Mouse (Mus musculus) liver, adult 2 months (tissue): ENCODE results near the gene 1700037H04Rik. TPM values are rescaled to one million over a fixed set of nuclear protein-coding genes. Genes with fewer than 3 reads are reported as not detected.

Experiments used
- DNase-seq: peaks from one replicate; pipeline ENCODE4 v3.0.0-alpha.2; 2011; ENCODE audit warnings: low read depth, low spot score; ENCODE audit errors: extremely low read depth
- H3K27ac ChIP-seq: fragments of 200-500 bp; replicated peaks from 2 replicates; pipeline ENCODE4 v1.5.1; 2012; ENCODE audit warnings: low read depth, mild to moderate bottlenecking, control low read depth, inconsistent platforms, low read length; ENCODE audit not compliant: insufficient read depth
- H3K27me3 ChIP-seq: fragments of 200-500 bp; 2 replicates; pipeline ENCODE4 v1.6.1; 2012; ENCODE audit warnings: mild to moderate bottlenecking, moderate library complexity, low read length, inconsistent platforms; ENCODE audit not compliant: control insufficient read depth, insufficient read depth
- H3K36me3 ChIP-seq: fragments of 200-500 bp; 2 replicates; pipeline ENCODE4 v1.6.1; 2012; ENCODE audit warnings: low read length, inconsistent platforms; ENCODE audit not compliant: control insufficient read depth, insufficient read depth
- H3K4me1 ChIP-seq: fragments of 200-500 bp; 2 replicates; pipeline ENCODE4 v1.6.1; 2011; ENCODE audit warnings: low read length; ENCODE audit not compliant: control insufficient read depth, insufficient read depth
- H3K4me3 ChIP-seq: fragments of 200-500 bp; 2 replicates; pipeline ENCODE4 v1.5.1; 2011; ENCODE audit warnings: low read depth, mild to moderate bottlenecking, control low read depth, low read length, moderate library complexity; ENCODE audit not compliant: insufficient read depth
- H3K79me2 ChIP-seq: fragments of 200-500 bp; 2 replicates; pipeline ENCODE4 v1.6.1; 2012; ENCODE audit warnings: inconsistent platforms, mild to moderate bottlenecking, low read length, moderate library complexity; ENCODE audit not compliant: control insufficient read depth, insufficient read depth
- H3K9ac ChIP-seq: fragments of 200-500 bp; 2 replicates; pipeline ENCODE4 v1.6.1; 2012; ENCODE audit warnings: low read depth, mild to moderate bottlenecking, control low read depth, inconsistent platforms, low read length
- CTCF ChIP-seq: fragments of 200-500 bp; IDR thresholded peaks from 2 replicates; pipeline ENCODE4 v1.5.1; 2011; ENCODE audit warnings: low read depth, low read length, control low read depth
- POLR2A ChIP-seq: fragments of 200-500 bp; IDR thresholded peaks from 2 replicates; pipeline ENCODE4 v1.6.1; 2011; ENCODE audit warnings: low read length, control low read depth; ENCODE audit not compliant: insufficient read depth; ENCODE audit errors: extremely low read depth
- WGBS: fragments of 180-500 bp; shearing (Covaris S2); methylation state at CpG from one replicate; pipeline ENCODE4 v1.1.7; 2018; 5-methylcytosine and 5-hydroxymethylcytosine counted together
- polyA plus RNA-seq: library from polyadenylated mRNA; depleted of rRNA; stranded (reverse); fragments of >200 nt; gene quantifications from 2 replicates; pipeline ENCODE4 v1.2.3, GENCODE M21; 2012
- total RNA-seq: library from RNA; depleted of rRNA; stranded (reverse); fragments of >200 nt; gene quantifications from 2 replicates; pipeline ENCODE4 v1.2.3, GENCODE M21; 2014

Gene 1700037H04Rik
- total and polyA plus RNA-seq, 2 experiments, result 3.4 to 16.6 TPM

DNA sequence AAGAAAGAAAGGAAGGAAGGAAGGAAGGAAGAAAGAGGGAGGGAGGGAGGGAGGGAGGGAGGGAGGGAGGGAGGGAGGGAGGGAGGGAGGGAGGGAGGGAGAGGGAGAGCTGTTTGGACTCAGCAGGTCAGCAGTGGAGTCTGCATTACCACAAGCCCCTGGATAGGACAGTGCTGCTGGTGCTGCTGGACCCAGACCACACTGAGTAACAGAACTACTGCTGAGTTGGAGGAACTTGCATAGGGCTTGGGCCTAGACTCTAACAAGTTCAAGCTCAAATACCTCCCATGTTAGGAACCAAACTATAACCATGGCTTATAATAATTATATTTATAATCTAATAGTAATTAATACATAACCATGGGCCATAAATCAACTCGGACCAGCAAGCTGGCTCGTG is 29.0 kb downstream of the 1700037H04Rik start:
- WGBS, result 87% methylated on average over 2 of the region's 2 CpGs
- no peaks in the 10 kb centered on the region for H3K79me2 ChIP-seq
- H3K9ac ChIP-seq, result no peak overlapping the region
- DNase-seq, result no peak
- H3K4me1 ChIP-seq, result no peaks in the 10 kb centered on the region
- no peak for TF ChIP-seq POLR2A
- no peak for TF ChIP-seq CTCF
- H3K27ac ChIP-seq, result no peak overlapping the region
- H3K27me3 ChIP-seq, result no peaks in the 10 kb centered on the region; the same call in 1 of the 2 replicates
- no peaks in the 10 kb centered on the region for H3K36me3 ChIP-seq
- H3K4me3 ChIP-seq, result no peak overlapping the region

DNA sequence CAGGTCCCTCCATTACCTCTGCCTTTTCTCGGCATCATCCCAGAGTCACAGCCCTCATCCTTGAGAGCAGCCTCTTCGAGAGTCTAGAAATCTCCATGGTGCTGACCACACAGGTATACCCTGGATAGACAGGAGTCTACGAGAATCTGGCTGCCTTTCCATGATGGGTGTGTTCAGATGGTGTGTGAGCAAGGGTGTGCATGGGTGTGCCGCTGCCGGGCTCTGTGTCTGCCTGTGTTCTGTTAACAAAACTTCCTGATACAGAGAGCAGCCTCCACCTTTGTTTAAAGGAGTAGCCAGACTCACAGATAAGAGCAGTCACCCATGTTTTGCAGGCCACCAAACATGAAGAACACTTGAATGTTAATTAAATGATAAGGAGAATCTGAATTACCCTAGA is 30.0 kb downstream of the 1700037H04Rik start:
- H3K4me1 ChIP-seq, result no peaks in the 10 kb centered on the region
- 74% methylated on average over 5 of the region's 5 CpGs for WGBS
- no peaks in the 10 kb centered on the region for H3K79me2 ChIP-seq
- TF ChIP-seq CTCF, result no peak
- no peak for TF ChIP-seq POLR2A
- no peaks in the 10 kb centered on the region; the same call in 1 of the 2 replicates for H3K27me3 ChIP-seq
- H3K36me3 ChIP-seq, result no peaks in the 10 kb centered on the region
- no peak for DNase-seq
- H3K9ac ChIP-seq, result no peak overlapping the region
- no peak overlapping the region for H3K27ac ChIP-seq
- H3K4me3 ChIP-seq, result no peak overlapping the region

DNA sequence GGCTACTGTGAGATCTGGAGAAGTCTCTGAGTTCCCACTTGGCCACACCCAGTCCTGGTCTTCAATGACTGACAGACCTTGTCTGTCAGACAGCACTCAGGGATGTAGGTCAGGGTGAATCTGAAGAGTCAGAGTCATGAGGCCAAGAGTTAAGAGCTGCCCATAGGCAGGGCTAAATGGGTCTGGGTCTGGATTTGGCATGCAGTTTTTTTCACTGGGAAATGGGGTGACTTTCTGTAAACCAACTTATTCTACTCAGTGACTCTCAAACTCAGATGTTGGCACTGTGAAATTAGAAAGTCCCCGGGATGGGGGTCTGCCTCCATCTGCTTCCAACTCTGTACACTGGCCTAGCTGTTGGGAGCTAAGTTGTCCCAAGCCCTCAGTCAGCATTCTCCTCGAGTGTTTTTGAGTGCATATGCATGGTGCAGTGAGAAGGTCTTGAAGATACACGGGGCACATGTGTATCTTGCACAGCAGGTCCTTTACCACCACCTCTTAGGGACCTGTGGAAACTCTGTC is 31.2 kb downstream of the 1700037H04Rik start:
- H3K9ac ChIP-seq, result no peak overlapping the region
- H3K36me3 ChIP-seq, result no peaks in the 10 kb centered on the region
- WGBS, result 79% methylated on average over 3 of the region's 3 CpGs
- no peak overlapping the region for H3K4me3 ChIP-seq
- DNase-seq, result no peak
- no peak overlapping the region for H3K27ac ChIP-seq
- no peaks in the 10 kb centered on the region for H3K79me2 ChIP-seq
- no peaks in the 10 kb centered on the region; the same call in 1 of the 2 replicates for H3K27me3 ChIP-seq
- TF ChIP-seq POLR2A, result no peak
- no peak for TF ChIP-seq CTCF
- no peaks in the 10 kb centered on the region for H3K4me1 ChIP-seq

DNA sequence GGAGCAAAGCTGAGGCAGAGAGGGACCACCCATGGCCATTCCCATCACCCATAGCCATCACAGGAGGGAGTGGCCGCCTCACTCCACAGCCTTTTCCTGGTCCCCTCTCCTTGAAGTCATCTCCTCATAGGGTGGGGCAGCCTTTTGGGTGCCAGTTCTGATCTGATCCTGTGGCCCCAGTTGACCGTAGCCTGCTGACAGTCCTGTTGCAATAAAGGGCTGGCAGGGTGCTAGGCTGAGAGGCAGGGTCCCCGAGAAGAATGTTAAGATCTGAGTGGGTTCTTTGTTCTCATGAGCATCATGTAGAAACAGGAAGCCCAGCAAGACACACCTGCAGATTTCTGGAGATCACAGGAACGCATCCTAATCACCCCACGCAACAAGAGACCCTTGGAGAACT is 31.7 kb downstream of the 1700037H04Rik start:
- Histone ChIP-seq H3K4me3 (0 out of 2 replicates have a peak overlapping the region, but pooled peaks have one; percentile 2), H3K9ac (no peak overlapping the region), H3K36me3 (no peaks in the 10 kb centered on the region), H3K27ac (no peak overlapping the region), H3K79me2 (no peaks in the 10 kb centered on the region), H3K4me1 (no peaks in the 10 kb centered on the region), H3K27me3 (no peaks in the 10 kb centered on the region; the same call in 1 of the 2 replicates)
- no peak for TF ChIP-seq POLR2A
- TF ChIP-seq CTCF, result no peak
- 80% methylated on average over 5 of the region's 5 CpGs for WGBS
- DNase-seq, result no peak

DNA sequence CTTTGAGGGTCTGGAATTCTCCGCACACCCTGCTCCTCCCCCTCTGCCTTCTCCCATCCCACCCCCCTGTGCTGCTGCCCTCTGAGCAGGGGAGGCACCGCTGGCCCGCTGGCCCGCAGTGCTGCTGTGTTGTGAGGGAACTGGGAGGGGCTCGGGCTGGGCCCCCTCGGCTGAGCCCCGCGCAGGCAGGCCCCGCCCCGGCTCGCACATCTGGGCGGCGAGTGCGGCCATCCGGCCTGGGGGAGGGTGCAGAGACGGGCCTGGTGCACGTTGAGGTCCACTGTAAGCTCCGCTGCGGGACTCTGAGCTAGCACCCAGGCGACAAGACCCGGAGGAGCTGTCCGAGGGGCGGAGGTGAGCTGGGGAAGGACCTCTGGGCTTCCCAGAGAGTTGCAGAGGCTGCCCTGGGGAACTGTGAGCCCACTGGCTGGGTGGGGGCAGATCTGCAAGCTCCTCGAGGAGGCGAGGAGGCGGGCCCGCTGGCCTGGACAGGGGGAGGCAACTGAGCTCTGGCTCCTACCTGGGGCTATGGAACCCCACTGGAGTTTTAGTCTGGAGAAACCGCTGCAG is 32.6 kb downstream of the 1700037H04Rik start, which contains the start of gene Hspa12b:
Gene Hspa12b (plus strand): TSS at position 120 of the 570 bp plus-strand sequence.
- H3K4me3 ChIP-seq, result peak within 1 kb of the TSS; percentile 70
- WGBS, result 8% methylated on average over 28 of the region's 28 CpGs
- no peak for DNase-seq
- TF ChIP-seq POLR2A (no peak), CTCF (no peak)
- H3K4me1 ChIP-seq, result no peaks in the 10 kb centered on the region
- 0 out of 2 replicates have a peak within 1 kb of the TSS, but pooled peaks have one; percentile 32 for H3K27ac ChIP-seq
- H3K27me3 ChIP-seq, result no peaks in the 10 kb centered on the region; the same call in 1 of the 2 replicates
- peak within 1 kb of the TSS; percentile 69 for H3K9ac ChIP-seq
- no peaks in the 10 kb centered on the region for H3K79me2 ChIP-seq
- H3K36me3 ChIP-seq, result no peaks in the 10 kb centered on the region
